Mouse (Mus musculus) ZHBTc4 (cell line): ENCODE results near the gene Igsf6.
"Not testable (repeated sequence)": the region's sequence is repeated elsewhere in the genome, so short reads cannot be mapped to it uniquely, and the experiment has no call there.

ENCODE experiments used
- DNase-seq: peaks from one replicate; pipeline ENCODE4 v3.0.0-alpha.2; 2011; ENCODE audit warnings: low read depth, low spot score

The Igsf6 gene

GRCm38 (mm10) chr7:121059477-121060218, 14.7 kb downstream of the Igsf6 start:
- no peak for DNase-seq

GRCm38 (mm10) chr7:121053071-121053470, 21.3 kb downstream of the Igsf6 start:
- no peak for DNase-seq

- DNase-seq: no peak
These were observed 26.7 kb downstream of the Igsf6 start for GRCm38 (mm10) chr7:121047624-121048023.

- no peak for DNase-seq
These were observed 28.5 kb downstream of the Igsf6 start for GRCm38 (mm10) chr7:121045671-121046453.

- DNase-seq: no peak
These were observed 30.1 kb downstream of the Igsf6 start for GRCm38 (mm10) chr7:121044251-121044650.

- no peak for DNase-seq
These were observed 30.9 kb downstream of the Igsf6 start for GRCm38 (mm10) chr7:121043510-121043909.

- DNase-seq: no peak
These were observed 31.4 kb downstream of the Igsf6 start for GRCm38 (mm10) chr7:121043004-121043403.

GRCm38 (mm10) chr7:121041989-121042388, 32.4 kb downstream of the Igsf6 start:
- DNase-seq: no peak

- no peak for DNase-seq
These were observed 33.8 kb downstream of the Igsf6 start for GRCm38 (mm10) chr7:121040595-121040994.

- DNase-seq: peak; percentile 35
These were observed 39.1 kb downstream of the Igsf6 start for GRCm38 (mm10) chr7:121035161-121035721.

GRCm38 (mm10) chr7:121034701-121035141, 39.7 kb downstream of the Igsf6 start:
- DNase-seq: no peak

GRCm38 (mm10) chr7:121033856-121034652, 40.3 kb downstream of the Igsf6 start, which contains the start of gene Mettl9:
Mettl9 (plus strand) TSS chr7:121034445.
- peak; percentile 98 for DNase-seq

GRCm38 (mm10) chr7:121029947-121030346, 44.4 kb downstream of the Igsf6 start:
- not testable (repeated sequence) for DNase-seq

GRCm38 (mm10) chr7:121026300-121026699, 48.1 kb downstream of the Igsf6 start:
- DNase-seq: no peak

- DNase-seq: no peak
These were observed 49.0 kb downstream of the Igsf6 start for GRCm38 (mm10) chr7:121025221-121026008.

GRCm38 (mm10) chr7:121020277-121020676, 54.1 kb downstream of the Igsf6 start:
- peak; percentile 34 for DNase-seq

- DNase-seq: no peak
These were observed 55.6 kb downstream of the Igsf6 start for GRCm38 (mm10) chr7:121018778-121019177.

- no peak for DNase-seq
These were observed 59.9 kb downstream of the Igsf6 start for GRCm38 (mm10) chr7:121014486-121014885.
